Mouse (Mus musculus): Measurements from ENCODE around the gene Pitpnc1. TPM values are rescaled to one million over a fixed set of nuclear protein-coding genes. Genes with fewer than 3 reads are reported as not detected.

The Pitpnc1 gene
- total and polyA plus RNA-seq, 3 experiments, result 2.4 to 5.4 (median 3.6) TPM

DNA sequence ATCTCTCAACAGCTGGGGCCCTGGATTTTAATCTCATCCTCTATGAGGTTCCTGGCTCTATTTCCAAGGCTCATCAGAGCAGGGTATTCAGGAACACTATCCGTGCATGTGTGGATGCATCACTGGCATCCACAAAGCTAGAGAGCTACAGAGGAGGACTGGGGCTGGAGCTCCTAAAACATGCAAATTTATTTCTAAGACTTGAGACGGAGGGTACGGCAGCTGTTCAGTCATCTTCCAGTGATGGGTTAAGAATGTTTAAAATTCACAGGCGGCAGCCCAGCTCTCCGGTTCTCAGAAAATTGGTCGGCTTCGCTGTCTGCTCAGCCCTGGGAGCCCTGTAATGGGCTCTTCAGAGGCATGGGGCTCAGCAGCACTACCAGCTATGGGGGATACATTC lies 97.8 kb downstream of the Pitpnc1 start:
- TF ChIP-seq ZC3H11A (IDR thresholded peaks at IDR 0.05; ENCODE audit: low read depth, low read length), result no peak
- no peak for TF ChIP-seq ZMIZ1 (IDR thresholded peaks at IDR 0.05; ENCODE audit: low read depth, low read length)
- H3K9ac ChIP-seq (ENCODE audit: insufficient read depth, low read depth), result no peak overlapping the region
- no peaks in the 10 kb centered on the region for H3K36me3 ChIP-seq (replicated peaks in 1 of 2; ENCODE audit: control insufficient read depth in 1 of 2, insufficient read depth in 1 of 2, low read length in 1 of 2)
- H3K27ac ChIP-seq (ENCODE audit: insufficient read depth, low read depth), result no peak overlapping the region
- H3K27me3 ChIP-seq (replicated peaks), result no peaks in the 10 kb centered on the region
- no peak overlapping the region for H3K4me3 ChIP-seq (replicated peaks in 1 of 3; ENCODE audit: low read depth in 2 of 3, low read length in 2 of 3, poor library complexity in 1 of 3)
- H3K79me2 ChIP-seq (replicated peaks; ENCODE audit: control insufficient read depth, extremely low read depth, insufficient read depth, poor library complexity, severe bottlenecking), result no peaks in the 10 kb centered on the region
- peak; percentile 24 for DNase-seq (ENCODE audit: extremely low read depth)
- dilution Hi-C loops (cut with MboI; ENCODE audit: extremely low pct_ligation_motif_present, extremely low pct_unique_long_range_greater_than_20kb, low sequenced_read_pairs) (no loop called here), in situ Hi-C loops (cut with MboI; ENCODE audit: low pct_ligation_motif_present, low pct_unique_long_range_greater_than_20kb, low sequenced_read_pairs) (no loop called here)
- H3K4me1 ChIP-seq (ENCODE audit: control insufficient read depth in 1 of 2, insufficient read depth in 2 of 2), result peaks cover 0 to 17% of the 10 kb centered on the region in 2 experiments; a peak in 2 of 4 replicates
- no peak overlapping the region for H3K4me2 ChIP-seq (ENCODE audit: insufficient read depth, low read depth, poor library complexity, severe bottlenecking)
- no peaks in the 10 kb centered on the region for H3K9me3 ChIP-seq (replicated peaks; ENCODE audit: low read length)

DNA sequence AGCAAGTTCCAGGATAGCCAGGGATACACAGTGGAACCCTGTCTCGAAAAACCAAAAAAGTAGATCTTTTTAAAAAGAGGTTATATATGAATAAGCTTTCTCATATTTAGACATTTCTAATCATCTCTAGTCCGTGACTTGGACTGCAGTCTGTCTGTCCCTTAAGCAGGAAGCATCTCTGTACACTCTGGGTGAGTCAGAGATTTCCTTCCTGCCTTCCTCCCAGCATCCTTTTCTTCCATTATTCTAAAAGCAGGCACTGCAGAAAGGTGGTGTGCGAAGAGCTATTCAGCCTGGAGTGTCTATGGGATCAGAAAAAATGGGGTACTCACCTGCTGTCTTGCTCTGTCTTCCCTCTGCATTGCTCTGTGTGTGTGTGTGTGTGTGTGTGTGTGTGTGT lies 100.0 kb downstream of the Pitpnc1 start:
- H3K36me3 ChIP-seq (replicated peaks in 1 of 2; ENCODE audit: control insufficient read depth in 1 of 2, insufficient read depth in 1 of 2, low read length in 1 of 2), result no peaks in the 10 kb centered on the region
- H3K9ac ChIP-seq (ENCODE audit: insufficient read depth, low read depth), result no peak overlapping the region
- DNase-seq (ENCODE audit: extremely low read depth), result no peak
- H3K79me2 ChIP-seq (replicated peaks; ENCODE audit: control insufficient read depth, extremely low read depth, insufficient read depth, poor library complexity, severe bottlenecking), result no peaks in the 10 kb centered on the region
- dilution Hi-C loops (cut with MboI; ENCODE audit: extremely low pct_ligation_motif_present, extremely low pct_unique_long_range_greater_than_20kb, low sequenced_read_pairs) (no loop called here), in situ Hi-C loops (cut with MboI; ENCODE audit: low pct_ligation_motif_present, low pct_unique_long_range_greater_than_20kb, low sequenced_read_pairs) (no loop called here)
- H3K27me3 ChIP-seq (replicated peaks), result no peaks in the 10 kb centered on the region
- peaks cover 0 to 17% of the 10 kb centered on the region in 2 experiments; a peak in 2 of 4 replicates for H3K4me1 ChIP-seq (ENCODE audit: control insufficient read depth in 1 of 2, insufficient read depth in 2 of 2)
- no peak overlapping the region for H3K4me2 ChIP-seq (ENCODE audit: insufficient read depth, low read depth, poor library complexity, severe bottlenecking)
- H3K9me3 ChIP-seq (replicated peaks; ENCODE audit: low read length), result no peaks in the 10 kb centered on the region
- no peak overlapping the region for H3K4me3 ChIP-seq (replicated peaks in 1 of 3; ENCODE audit: low read depth in 2 of 3, low read length in 2 of 3, poor library complexity in 1 of 3)
- no peak for TF ChIP-seq JUN (IDR thresholded peaks at IDR 0.05; ENCODE audit: insufficient read depth, low read depth, low read length)
- no peak for TF ChIP-seq UBTF (IDR thresholded peaks at IDR 0.05; ENCODE audit: low read depth, low read length)
- no peak for TF ChIP-seq JUND (conservative IDR thresholded peaks at IDR 0.05; ENCODE audit: low read depth, low read length)
- no peak for TF ChIP-seq MAFK (IDR thresholded peaks at IDR 0.05; ENCODE audit: insufficient replicate concordance, low read length)
- no peak for TF ChIP-seq MEF2A (IDR thresholded peaks at IDR 0.05; ENCODE audit: borderline replicate concordance, low read depth, low read length)
- no peak for TF ChIP-seq MYC (IDR thresholded peaks at IDR 0.05; ENCODE audit: low read depth, low read length)
- TF ChIP-seq USF2 (conservative IDR thresholded peaks at IDR 0.05; ENCODE audit: low read depth, low read length), result no peak
- TF ChIP-seq NELFE (IDR thresholded peaks at IDR 0.05; ENCODE audit: low read depth, low read length), result no peak
- TF ChIP-seq POLR2AphosphoS2 (IDR thresholded peaks at IDR 0.05; ENCODE audit: low read depth, low read length), result no peak
- TF ChIP-seq ZC3H11A (IDR thresholded peaks at IDR 0.05; ENCODE audit: low read depth, low read length), result no peak
- TF ChIP-seq PAX5 (IDR thresholded peaks at IDR 0.05; ENCODE audit: low read length), result no peak
- no peak for TF ChIP-seq KAT2A (IDR thresholded peaks at IDR 0.05; ENCODE audit: insufficient replicate concordance, low read length)
- H3K27ac ChIP-seq (ENCODE audit: insufficient read depth, low read depth), result no peak overlapping the region

DNA sequence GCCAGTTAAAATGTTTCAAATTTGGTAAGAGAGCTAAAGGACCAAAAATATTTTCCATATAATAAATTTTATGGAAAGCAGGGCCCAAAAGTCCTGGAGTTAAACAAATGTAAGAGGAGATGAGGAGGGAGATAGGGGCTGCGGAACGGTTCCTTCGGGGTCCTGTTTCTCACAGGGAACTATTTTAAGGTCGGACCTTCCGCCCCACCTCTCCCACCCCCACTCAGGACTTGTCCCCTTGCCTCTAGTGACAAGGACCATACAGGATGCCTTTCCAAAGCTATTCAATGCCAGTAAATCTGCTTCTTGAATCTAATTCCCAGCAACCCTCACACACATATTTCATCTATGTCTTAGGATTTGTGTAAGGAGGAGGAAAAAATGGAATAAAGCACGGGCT lies 100.8 kb downstream of the Pitpnc1 start:
- Histone ChIP-seq H3K9me3 (replicated peaks; ENCODE audit: low read length) (no peaks in the 10 kb centered on the region), H3K79me2 (replicated peaks; ENCODE audit: control insufficient read depth, extremely low read depth, insufficient read depth, poor library complexity, severe bottlenecking) (no peaks in the 10 kb centered on the region), H3K9ac (ENCODE audit: insufficient read depth, low read depth) (no peak overlapping the region), H3K4me3 (replicated peaks in 1 of 3; ENCODE audit: low read depth in 2 of 3, low read length in 2 of 3, poor library complexity in 1 of 3) (no peak overlapping the region), H3K4me1 (ENCODE audit: control insufficient read depth in 1 of 2, insufficient read depth in 2 of 2) (peaks cover 0 to 12% of the 10 kb centered on the region in 2 experiments; a peak in 2 of 4 replicates), H3K27ac (ENCODE audit: insufficient read depth, low read depth) (no peak overlapping the region), H3K27me3 (replicated peaks) (no peaks in the 10 kb centered on the region), H3K36me3 (replicated peaks in 1 of 2; ENCODE audit: control insufficient read depth in 1 of 2, insufficient read depth in 1 of 2, low read length in 1 of 2) (no peaks in the 10 kb centered on the region), H3K4me2 (ENCODE audit: insufficient read depth, low read depth, poor library complexity, severe bottlenecking) (no peak overlapping the region)
- TF ChIP-seq ZMIZ1 (IDR thresholded peaks at IDR 0.05; ENCODE audit: low read depth, low read length) (no peak), HCFC1 (IDR thresholded peaks at IDR 0.05; ENCODE audit: low read depth, low read length) (peak; percentile 17; the same call in 1 of the 2 replicates)
- in situ Hi-C loops (cut with MboI; ENCODE audit: low pct_ligation_motif_present, low pct_unique_long_range_greater_than_20kb, low sequenced_read_pairs) (no loop called here), dilution Hi-C loops (cut with MboI; ENCODE audit: extremely low pct_ligation_motif_present, extremely low pct_unique_long_range_greater_than_20kb, low sequenced_read_pairs) (no loop called here)
- DNase-seq (ENCODE audit: extremely low read depth), result no peak
